Mouse (Mus musculus): ENCODE measurements around the gene Krt13. TPM values are rescaled to one million over a fixed set of nuclear protein-coding genes. Genes with fewer than 3 reads are reported as not detected.

Krt13 gene
- polyA plus RNA-seq, 1 experiment: 2.9 TPM

DNA sequence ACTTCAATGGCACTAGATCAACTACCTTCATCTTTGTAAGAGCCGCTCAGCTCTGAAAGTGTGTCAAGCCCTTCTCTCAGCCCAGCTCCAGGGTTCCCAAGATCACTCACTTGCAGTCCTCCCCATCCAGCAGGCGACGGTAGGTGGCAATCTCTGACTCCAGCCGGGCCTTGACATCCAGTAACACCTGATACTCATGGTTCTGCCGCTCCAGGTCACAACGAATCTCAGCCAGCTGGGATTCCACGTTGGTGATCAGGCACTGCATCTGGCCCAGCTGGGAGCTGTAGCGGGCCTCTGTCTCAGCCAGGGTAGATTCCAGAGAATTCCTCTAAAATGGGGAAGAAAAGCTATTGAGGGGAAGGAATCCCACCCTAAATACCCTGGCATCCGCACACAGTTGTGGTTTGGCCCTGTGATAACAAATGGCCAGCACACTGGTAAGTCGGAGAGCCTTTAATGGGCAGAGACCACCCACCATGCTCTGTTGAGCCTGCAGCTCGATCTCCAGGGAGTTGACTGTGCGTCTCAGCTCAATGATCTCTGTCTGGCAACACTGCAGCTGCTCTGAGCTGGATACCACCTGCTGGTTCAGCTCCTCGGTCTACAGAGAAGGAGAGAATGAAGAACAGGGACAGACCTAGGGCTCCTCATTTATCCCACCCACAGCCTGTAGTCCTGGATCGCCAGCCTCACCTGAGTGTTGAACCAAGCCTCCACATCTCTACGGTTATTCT, 18.5 kb downstream of the Krt13 start:
- no peak overlapping the region for H3K4me2 ChIP-seq (ENCODE audit: low read depth)

DNA sequence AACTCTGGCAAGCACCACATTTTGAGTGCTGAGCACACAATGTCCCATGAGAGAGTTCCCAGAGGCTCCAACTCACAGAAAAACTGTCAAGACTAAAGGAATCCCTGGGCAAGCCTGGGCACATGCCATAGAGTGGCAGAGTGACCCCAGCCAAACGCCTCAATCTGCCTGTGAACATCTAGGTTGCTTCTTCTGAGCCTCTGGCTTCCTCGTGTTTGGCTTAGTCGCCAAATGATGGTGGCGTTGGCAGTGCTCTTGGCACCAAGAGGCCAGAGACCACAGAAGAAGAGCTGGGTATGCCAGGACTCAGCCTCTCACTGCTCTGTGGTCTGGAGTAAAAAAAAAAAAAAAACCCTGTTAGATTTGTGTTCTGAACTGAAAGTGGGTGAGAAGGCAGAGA, 21.0 kb downstream of the Krt13 start:
- Histone ChIP-seq H3K27me3 (ENCODE audit: control insufficient read depth, insufficient read depth, insufficient read length) (peaks cover 8% of the 10 kb centered on the region), H3K4me3 (no peak overlapping the region), H3K36me3 (ENCODE audit: control insufficient read depth, insufficient read depth) (no peaks in the 10 kb centered on the region), H3K4me2 (ENCODE audit: low read depth) (no peak overlapping the region), H3ac (ENCODE audit: control insufficient read depth, insufficient read length) (no peak overlapping the region), H3K79me2 (ENCODE audit: control insufficient read depth, insufficient read depth) (no peaks in the 10 kb centered on the region)
- TF ChIP-seq POLR2A (IDR thresholded peaks at IDR 0.05; ENCODE audit: insufficient read length, low read depth) (no peak), POLR2AphosphoS2 (IDR thresholded peaks at IDR 0.05; ENCODE audit: insufficient read length, low read depth) (no peak), E2F4 (IDR thresholded peaks at IDR 0.05; ENCODE audit: insufficient read depth) (no peak), REST (IDR thresholded peaks at IDR 0.05; ENCODE audit: insufficient read depth, insufficient read length) (no peak), TCF12 (IDR thresholded peaks at IDR 0.05; ENCODE audit: insufficient read depth, poor library complexity, severe bottlenecking) (no peak), CEBPB (IDR thresholded peaks at IDR 0.05; ENCODE audit: insufficient read depth, poor library complexity, severe bottlenecking) (no peak), MYOG (IDR thresholded peaks at IDR 0.05; ENCODE audit: control insufficient read depth in 1 of 3, insufficient read depth in 1 of 3, insufficient read length in 2 of 3, low read depth in 2 of 3) (no peak), MYOD1 (IDR thresholded peaks at IDR 0.05; ENCODE audit: control insufficient read depth in 1 of 3, insufficient read length in 2 of 3, low read depth in 2 of 3) (no peak), SRF (IDR thresholded peaks at IDR 0.05; ENCODE audit: control insufficient read depth, insufficient read length, low read depth) (no peak), USF1 (IDR thresholded peaks at IDR 0.05; ENCODE audit: low read depth) (no peak), MAX (IDR thresholded peaks at IDR 0.05; ENCODE audit: low read depth) (no peak), TCF3 (IDR thresholded peaks at IDR 0.05; ENCODE audit: insufficient read length, low read depth) (no peak)

More for the DNA sequence above, 18.5 kb downstream of the Krt13 start:
- H3K79me2 ChIP-seq (ENCODE audit: control insufficient read depth, insufficient read depth): no peaks in the 10 kb centered on the region
- no peak overlapping the region for H3ac ChIP-seq (ENCODE audit: control insufficient read depth, insufficient read length)
- H3K36me3 ChIP-seq (ENCODE audit: control insufficient read depth, insufficient read depth): no peaks in the 10 kb centered on the region
- H3K4me3 ChIP-seq: no peak overlapping the region
- TF ChIP-seq MYOD1 (IDR thresholded peaks at IDR 0.05; ENCODE audit: control insufficient read depth in 1 of 3, insufficient read length in 2 of 3, low read depth in 2 of 3) (peak in 1 of 3 experiments; percentile 32), CEBPB (IDR thresholded peaks at IDR 0.05; ENCODE audit: insufficient read depth, poor library complexity, severe bottlenecking) (no peak), SRF (IDR thresholded peaks at IDR 0.05; ENCODE audit: control insufficient read depth, insufficient read length, low read depth) (no peak)
- H3K27me3 ChIP-seq (ENCODE audit: control insufficient read depth, insufficient read depth, insufficient read length): no peaks in the 10 kb centered on the region

DNA sequence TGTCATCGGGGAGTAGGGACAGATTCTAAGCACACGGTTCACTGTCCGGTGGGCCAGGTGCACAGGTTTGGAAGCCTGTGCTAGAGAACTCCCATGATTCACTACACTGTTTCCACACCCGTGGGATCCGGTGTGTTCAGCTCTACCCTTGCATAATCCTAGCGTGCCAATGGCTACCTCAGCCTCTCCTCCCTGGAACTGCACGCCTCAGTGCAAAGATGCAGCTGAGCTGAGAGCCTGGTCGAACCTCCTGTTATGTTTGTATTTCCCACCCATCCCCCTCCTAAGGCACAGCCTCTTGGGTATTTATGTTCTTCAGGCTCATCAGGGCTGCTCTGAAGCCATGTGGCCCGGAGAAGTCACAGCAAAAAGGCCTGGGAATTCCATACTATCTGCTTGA, 23.5 kb downstream of the Krt13 start:
- H3K27me3 ChIP-seq (ENCODE audit: control insufficient read depth, insufficient read depth, insufficient read length): peaks cover 12% of the 10 kb centered on the region
- H3K4me3 ChIP-seq: no peak overlapping the region

DNA sequence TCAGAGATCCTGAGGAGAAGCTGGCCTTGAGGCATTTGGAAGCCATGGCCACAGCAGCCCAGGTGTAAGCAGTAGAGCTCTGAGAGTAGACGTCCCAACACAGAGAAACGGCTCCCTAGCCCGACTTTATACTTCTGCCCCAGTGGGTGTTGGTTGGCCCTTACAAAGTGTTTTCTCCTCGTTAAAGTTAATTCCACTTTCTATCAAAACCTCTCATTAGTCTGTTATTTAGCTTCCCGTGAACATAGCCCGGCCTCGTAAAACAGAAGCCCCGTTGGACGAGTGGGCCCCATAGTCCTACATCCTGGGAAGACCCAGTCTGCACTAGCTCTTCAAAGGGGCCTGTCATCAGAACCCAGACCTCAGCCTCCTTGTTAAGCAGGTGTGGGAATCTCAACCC, 25.2 kb downstream of the Krt13 start, which contains the start of gene Krt35:
Krt35 (minus strand) TSS at position 101 of the 400 bp plus-strand sequence.
- Histone ChIP-seq H3K4me3 (no peak within 1 kb of the TSS), H3K36me3 (ENCODE audit: control insufficient read depth, insufficient read depth) (no peaks in the 10 kb centered on the region), H3K79me2 (ENCODE audit: control insufficient read depth, insufficient read depth) (no peaks in the 10 kb centered on the region), H3K4me2 (ENCODE audit: low read depth) (no peak within 1 kb of the TSS), H3ac (ENCODE audit: control insufficient read depth, insufficient read length) (no peak within 1 kb of the TSS), H3K27me3 (ENCODE audit: control insufficient read depth, insufficient read depth, insufficient read length) (peaks cover 12% of the 10 kb centered on the region)
- TF ChIP-seq MYOD1 (IDR thresholded peaks at IDR 0.05; ENCODE audit: control insufficient read depth in 1 of 3, insufficient read length in 2 of 3, low read depth in 2 of 3) (no peak), SRF (IDR thresholded peaks at IDR 0.05; ENCODE audit: control insufficient read depth, insufficient read length, low read depth) (no peak), REST (IDR thresholded peaks at IDR 0.05; ENCODE audit: insufficient read depth, insufficient read length) (no peak), CEBPB (IDR thresholded peaks at IDR 0.05; ENCODE audit: insufficient read depth, poor library complexity, severe bottlenecking) (no peak), POLR2AphosphoS2 (IDR thresholded peaks at IDR 0.05; ENCODE audit: insufficient read length, low read depth) (no peak), MAX (IDR thresholded peaks at IDR 0.05; ENCODE audit: low read depth) (no peak), USF1 (IDR thresholded peaks at IDR 0.05; ENCODE audit: low read depth) (no peak)

More for the DNA sequence above, 23.5 kb downstream of the Krt13 start:
- Histone ChIP-seq H3ac (ENCODE audit: control insufficient read depth, insufficient read length) (no peak overlapping the region), H3K36me3 (ENCODE audit: control insufficient read depth, insufficient read depth) (no peaks in the 10 kb centered on the region), H3K4me2 (ENCODE audit: low read depth) (no peak overlapping the region), H3K79me2 (ENCODE audit: control insufficient read depth, insufficient read depth) (no peaks in the 10 kb centered on the region)
- TF ChIP-seq SRF (IDR thresholded peaks at IDR 0.05; ENCODE audit: control insufficient read depth, insufficient read length, low read depth) (no peak), REST (IDR thresholded peaks at IDR 0.05; ENCODE audit: insufficient read depth, insufficient read length) (no peak), USF1 (IDR thresholded peaks at IDR 0.05; ENCODE audit: low read depth) (no peak), E2F4 (IDR thresholded peaks at IDR 0.05; ENCODE audit: insufficient read depth) (no peak), MYOG (IDR thresholded peaks at IDR 0.05; ENCODE audit: control insufficient read depth in 1 of 3, insufficient read depth in 1 of 3, insufficient read length in 2 of 3, low read depth in 2 of 3) (no peak), CEBPB (IDR thresholded peaks at IDR 0.05; ENCODE audit: insufficient read depth, poor library complexity, severe bottlenecking) (no peak), MAX (IDR thresholded peaks at IDR 0.05; ENCODE audit: low read depth) (no peak)

DNA sequence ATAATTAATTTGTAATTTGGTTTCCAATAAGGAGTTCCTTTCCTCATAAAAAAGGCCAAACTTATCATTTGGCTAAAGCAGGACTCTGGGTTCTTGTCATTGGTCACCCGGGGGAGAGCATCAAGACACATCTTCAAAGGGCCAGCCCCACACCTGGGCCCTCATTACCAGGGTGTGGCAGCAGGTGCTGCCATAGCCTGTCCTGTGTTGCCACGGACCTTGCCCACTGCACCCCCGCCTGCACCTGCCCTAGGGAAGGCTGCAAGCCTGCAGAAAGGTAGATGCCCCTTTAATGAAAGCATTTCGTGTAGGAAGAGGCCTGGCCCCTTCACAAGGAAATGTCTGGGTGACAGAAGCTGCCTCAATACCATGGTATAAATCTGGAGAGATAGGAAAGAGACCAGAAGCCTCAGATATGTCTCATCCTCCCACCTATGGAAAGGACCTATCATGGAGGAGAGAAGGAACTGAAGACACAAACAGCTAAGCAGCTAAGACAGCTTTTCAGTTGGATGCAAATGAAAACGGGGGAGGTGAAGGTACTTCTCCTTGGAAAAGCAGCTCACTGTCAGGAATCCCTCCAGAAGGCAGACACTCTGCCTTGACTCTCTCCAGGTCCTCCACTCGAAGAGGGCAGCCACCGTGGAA, 32.9 kb downstream of the Krt13 start:
- Histone ChIP-seq H3K4me3 (no peak overlapping the region), H3ac (ENCODE audit: control insufficient read depth, insufficient read length) (no peak overlapping the region), H3K4me2 (ENCODE audit: low read depth) (no peak overlapping the region), H3K79me2 (ENCODE audit: control insufficient read depth, insufficient read depth) (no peaks in the 10 kb centered on the region), H3K27me3 (ENCODE audit: control insufficient read depth, insufficient read depth, insufficient read length) (peaks cover 9% of the 10 kb centered on the region), H3K36me3 (ENCODE audit: control insufficient read depth, insufficient read depth) (no peaks in the 10 kb centered on the region)
- TF ChIP-seq MYOG (IDR thresholded peaks at IDR 0.05; ENCODE audit: control insufficient read depth in 1 of 3, insufficient read depth in 1 of 3, insufficient read length in 2 of 3, low read depth in 2 of 3) (no peak), POLR2AphosphoS2 (IDR thresholded peaks at IDR 0.05; ENCODE audit: insufficient read length, low read depth) (no peak), POLR2A (IDR thresholded peaks at IDR 0.05; ENCODE audit: insufficient read length, low read depth) (no peak), E2F4 (IDR thresholded peaks at IDR 0.05; ENCODE audit: insufficient read depth) (no peak), MYOD1 (IDR thresholded peaks at IDR 0.05; ENCODE audit: control insufficient read depth in 1 of 3, insufficient read length in 2 of 3, low read depth in 2 of 3) (no peak), MAX (IDR thresholded peaks at IDR 0.05; ENCODE audit: low read depth) (no peak), REST (IDR thresholded peaks at IDR 0.05; ENCODE audit: insufficient read depth, insufficient read length) (no peak), TCF12 (IDR thresholded peaks at IDR 0.05; ENCODE audit: insufficient read depth, poor library complexity, severe bottlenecking) (no peak), TCF3 (IDR thresholded peaks at IDR 0.05; ENCODE audit: insufficient read length, low read depth) (no peak), USF1 (IDR thresholded peaks at IDR 0.05; ENCODE audit: low read depth) (no peak), CEBPB (IDR thresholded peaks at IDR 0.05; ENCODE audit: insufficient read depth, poor library complexity, severe bottlenecking) (no peak), SRF (IDR thresholded peaks at IDR 0.05; ENCODE audit: control insufficient read depth, insufficient read length, low read depth) (no peak)

All from myocyte (in vitro differentiated cells).